Mouse (Mus musculus) intestine, embryonic 16.5 days (tissue): ENCODE measurements around the gene Hrasls5. TPM values are rescaled to one million over a fixed set of nuclear protein-coding genes. Genes with fewer than 3 reads are reported as not detected.
A peak's percentile ranks its signal among the peaks of the same experiment; 100 is the strongest.

Experiments
- ATAC-seq: fragments of 200-750 bp; cut with Nextera tagmentation; 2 replicates; pipeline ENCODE4 v1.8.0; 2017; ENCODE audit warnings: moderate TSS enrichment, moderate library complexity
- H3K27ac ChIP-seq: fragments of 300-500 bp; sonication (generic); 2 replicates; pipeline ENCODE4 v1.5.1; 2014; ENCODE audit warnings: mild to moderate bottlenecking, low read length
- H3K27me3 ChIP-seq: fragments of 300-500 bp; sonication (generic); replicated peaks from 2 replicates; pipeline ENCODE4 v1.6.1; 2014; ENCODE audit warnings: low read length, control low read depth, mixed read lengths; ENCODE audit not compliant: control insufficient read depth, insufficient read depth
- H3K36me3 ChIP-seq: fragments of 300-500 bp; sonication (generic); 2 replicates; pipeline ENCODE4 v1.6.1; 2014; ENCODE audit warnings: low read length, control low read depth; ENCODE audit not compliant: control insufficient read depth, insufficient read depth
- H3K4me1 ChIP-seq: fragments of 300-500 bp; sonication (generic); 2 replicates; pipeline ENCODE4 v1.6.1; 2014; ENCODE audit warnings: low read length, control low read depth, mixed read lengths; ENCODE audit not compliant: control insufficient read depth, insufficient read depth
- H3K4me2 ChIP-seq: fragments of 300-500 bp; sonication (generic); 2 replicates; pipeline ENCODE4 v1.6.1; 2014; ENCODE audit warnings: low read depth, low read length, control low read depth
- H3K4me3 ChIP-seq: fragments of 300-500 bp; sonication (generic); 2 replicates; pipeline ENCODE4 v1.5.1; 2014; ENCODE audit warnings: mild to moderate bottlenecking, low read length
- H3K9ac ChIP-seq: fragments of 300-500 bp; sonication (generic); 2 replicates; pipeline ENCODE4 v1.6.1; 2014; ENCODE audit warnings: low read depth, low read length
- H3K9me3 ChIP-seq: fragments of 300-500 bp; sonication (generic); 2 replicates; pipeline ENCODE4 v1.6.1; 2016; ENCODE audit warnings: low read length, control low read depth; ENCODE audit not compliant: control insufficient read depth
- WGBS: fragments of 180-500 bp; shearing (Covaris S2); extraction: QIAGEN DNeasy Blood & Tissue Kit; methylation state at CpG from one replicate; pipeline ENCODE4 v1.1.7; 2014; 5-methylcytosine and 5-hydroxymethylcytosine counted together
- polyA plus RNA-seq: library from polyadenylated mRNA; unstranded; fragments of >200 nt; fragmentation: Nextera tagmentation; extraction: Ambion mirVana; gene quantifications from 2 replicates; pipeline ENCODE4 v1.2.1, GENCODE M21; 2015

Gene Hrasls5
- polyA plus RNA-seq, 1 experiment from 2014 or later, result not detected

DNA sequence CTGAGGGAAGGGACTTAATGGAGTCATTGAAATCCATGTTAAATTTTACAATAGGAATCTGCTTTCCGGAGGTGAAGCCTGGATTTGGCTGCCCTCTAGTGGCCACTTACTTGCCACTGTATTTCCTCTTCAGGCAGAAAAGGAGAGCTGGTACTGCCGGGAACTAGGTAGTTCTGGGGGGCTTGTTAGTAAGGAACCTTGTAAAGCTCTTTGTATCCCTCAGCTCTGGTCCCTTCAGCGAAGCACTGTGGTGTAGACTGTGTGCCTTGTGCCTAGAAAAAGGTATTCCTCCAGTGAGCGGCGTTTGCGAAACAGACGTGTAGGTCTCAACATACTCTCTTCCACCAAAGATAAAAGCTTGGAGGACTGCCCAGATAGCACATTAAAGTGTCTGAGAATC is 5.4 kb downstream of the Hrasls5 start:
- ATAC-seq, result peak; percentile 33; the same call in 1 of the 2 replicates
- 39% methylated on average over 7 of the region's 7 CpGs for WGBS
- H3K27me3 ChIP-seq, result no peaks in the 10 kb centered on the region
- H3K4me1 ChIP-seq, result no peaks in the 10 kb centered on the region
- no peaks in the 10 kb centered on the region for H3K36me3 ChIP-seq
- H3K9ac ChIP-seq, result peak overlapping the region; percentile 33; the same call in 1 of the 2 replicates
- no peak overlapping the region for H3K4me2 ChIP-seq
- no peak overlapping the region for H3K4me3 ChIP-seq
- H3K27ac ChIP-seq, result no peak overlapping the region
- no peaks in the 10 kb centered on the region for H3K9me3 ChIP-seq

DNA sequence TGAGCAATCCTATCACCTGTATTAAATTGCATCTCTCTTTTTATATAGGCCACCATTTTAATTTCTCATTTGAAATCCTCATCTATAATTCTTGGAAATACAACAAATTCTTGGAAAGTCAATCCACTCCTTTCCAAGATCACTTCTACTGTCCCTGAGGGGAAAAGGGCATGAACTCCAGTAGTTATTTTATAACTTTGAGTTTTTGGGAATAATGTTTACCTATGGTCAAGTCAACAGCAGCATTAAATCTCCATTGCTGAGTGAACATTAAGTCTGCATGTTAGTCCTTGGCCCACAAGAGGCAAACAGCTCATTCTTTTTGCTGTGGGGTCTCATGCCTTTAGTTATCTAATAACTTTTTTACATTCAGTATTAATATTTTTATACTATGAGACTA is 20.7 kb downstream of the Hrasls5 start:
- no peak for ATAC-seq
- Histone ChIP-seq H3K4me1 (no peaks in the 10 kb centered on the region), H3K9me3 (no peaks in the 10 kb centered on the region), H3K36me3 (no peaks in the 10 kb centered on the region), H3K27ac (no peak overlapping the region), H3K4me3 (no peak overlapping the region), H3K9ac (no peak overlapping the region), H3K27me3 (no peaks in the 10 kb centered on the region), H3K4me2 (no peak overlapping the region)

- no peaks in the 10 kb centered on the region for H3K4me1 ChIP-seq
- no peak overlapping the region for H3K4me2 ChIP-seq
- 83% methylated on average over 1 of the region's 1 CpGs for WGBS
- no peak overlapping the region for H3K9ac ChIP-seq
- no peaks in the 10 kb centered on the region for H3K9me3 ChIP-seq
- ATAC-seq, result no peak
- no peak overlapping the region for H3K27ac ChIP-seq
- no peak overlapping the region for H3K4me3 ChIP-seq
- H3K36me3 ChIP-seq, result no peaks in the 10 kb centered on the region
- no peaks in the 10 kb centered on the region for H3K27me3 ChIP-seq
Measured at GRCm38 (mm10) chr19:7633786-7634185, 21.4 kb downstream of the Hrasls5 start.

GRCm38 (mm10) chr19:7648913-7649666 is 36.7 kb downstream of the Hrasls5 start:
- no peak overlapping the region for H3K27ac ChIP-seq
- no peaks in the 10 kb centered on the region for H3K27me3 ChIP-seq
- no peak overlapping the region for H3K9ac ChIP-seq
- H3K36me3 ChIP-seq, result no peaks in the 10 kb centered on the region
- no peaks in the 10 kb centered on the region for H3K9me3 ChIP-seq
- ATAC-seq, result no peak
- H3K4me1 ChIP-seq, result no peaks in the 10 kb centered on the region
- 85% methylated on average over 8 of the region's 8 CpGs for WGBS
- no peak overlapping the region for H3K4me3 ChIP-seq
- no peak overlapping the region for H3K4me2 ChIP-seq

GRCm38 (mm10) chr19:7672033-7672432 is 59.7 kb downstream of the Hrasls5 start:
- Histone ChIP-seq H3K4me1 (no peaks in the 10 kb centered on the region), H3K4me3 (no peak overlapping the region), H3K36me3 (no peaks in the 10 kb centered on the region), H3K9ac (no peak overlapping the region), H3K27me3 (no peaks in the 10 kb centered on the region), H3K27ac (no peak overlapping the region), H3K9me3 (no peaks in the 10 kb centered on the region), H3K4me2 (no peak overlapping the region)
- no peak for ATAC-seq
- 7% methylated on average over 1 of the region's 1 CpGs for whole genome bisulfite sequencing

DNA sequence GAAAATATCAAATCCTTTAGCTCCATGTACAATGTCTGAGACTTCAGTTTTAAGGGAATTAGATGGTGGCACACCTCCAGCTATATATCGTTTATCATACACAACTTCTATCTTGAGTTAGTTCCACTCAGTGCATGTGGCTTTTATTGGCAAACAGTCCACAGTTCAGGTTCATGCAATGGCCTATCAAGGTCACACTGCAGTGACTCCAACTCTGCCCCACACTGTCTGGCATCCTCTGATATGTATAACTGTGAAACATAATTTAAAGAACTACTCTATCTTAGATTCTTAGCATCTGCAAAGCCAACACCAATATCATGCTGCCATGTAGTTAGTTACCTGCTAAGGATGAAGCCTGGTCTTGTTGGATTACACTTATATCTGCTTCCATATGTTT is 75.6 kb downstream of the Hrasls5 start:
- WGBS, result 89% methylated on average over 1 of the region's 1 CpGs
- no peak overlapping the region for H3K27ac ChIP-seq
- H3K4me2 ChIP-seq, result no peak overlapping the region
- no peaks in the 10 kb centered on the region for H3K36me3 ChIP-seq
- no peaks in the 10 kb centered on the region for H3K4me1 ChIP-seq
- no peaks in the 10 kb centered on the region for H3K27me3 ChIP-seq
- H3K9me3 ChIP-seq, result no peaks in the 10 kb centered on the region
- H3K9ac ChIP-seq, result no peak overlapping the region
- ATAC-seq, result no peak
- H3K4me3 ChIP-seq, result no peak overlapping the region

Other genes starting within 250 kb of the Hrasls5 start
- gene Spindoc, start 229.5 kb upstream of the Hrasls5 start, polyA plus RNA-seq, result 17.4 and 18.2 TPM in 2 replicates
- gene 2700081O15Rik, start 194.9 kb upstream of the Hrasls5 start, polyA plus RNA-seq, result 3.1 and 3.2 TPM in 2 replicates
- gene Rtn3, start 129.3 kb upstream of the Hrasls5 start, polyA plus RNA-seq, result 127 TPM in 2 replicates
- gene Atl3, start 118.5 kb upstream of the Hrasls5 start, polyA plus RNA-seq, result 6.1 and 7.7 TPM in 2 replicates
- 5.5 and 7.2 TPM in 2 replicates for gene Pla2g16, start 55.1 kb upstream of the Hrasls5 start, polyA plus RNA-seq
- gene Lgals12, start 5.3 kb upstream of the Hrasls5 start, polyA plus RNA-seq, result 1.8 and 2.0 TPM in 2 replicates
- not detected in 2 replicates for gene Slc22a19, start 98.8 kb downstream of the Hrasls5 start, polyA plus RNA-seq
- gene Slc22a26, start 190.1 kb downstream of the Hrasls5 start, polyA plus RNA-seq, result not detected in 2 replicates